ENCODE assay signal across 8 mouse cellular contexts in the genomic region with DNA sequence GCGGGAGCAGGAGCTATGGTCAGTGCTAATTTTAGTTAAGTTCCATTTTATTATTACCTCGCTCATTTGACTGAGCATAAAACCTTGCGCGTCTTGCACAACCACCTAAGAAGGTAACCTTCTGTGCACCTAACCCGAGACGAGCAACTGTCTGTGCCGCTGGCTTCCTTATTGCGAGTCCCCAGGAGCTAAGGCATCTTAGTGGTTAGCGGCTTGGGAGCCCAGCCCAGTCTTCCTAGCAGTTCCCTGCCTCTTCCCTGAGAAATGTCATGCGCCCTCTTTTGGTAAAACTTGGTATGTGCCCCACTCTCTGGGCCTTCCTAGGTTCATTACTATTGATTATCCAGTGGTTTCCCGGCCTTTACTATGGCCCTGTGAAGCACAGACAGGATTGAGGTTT. TPM values are rescaled to one million over a fixed set of nuclear protein-coding genes. Genes with fewer than 3 reads are reported as not detected.
DNase-seq lines count a peak whose midpoint lies in the region; ATAC-seq lines count a peak whose summit lies in the region.

No protein-coding gene starts in this region.

- H3K4me2 ChIP-seq in hindbrain, embryonic 13.5 days = peak overlapping the region; percentile 83

- ATAC-seq in hindbrain, embryonic 13.5 days (ENCODE audit: low FRiP score) = no peak

- 0 out of 2 replicates have a peak overlapping the region, but pooled peaks have one; percentile 52 for H3K27ac ChIP-seq in hindbrain, embryonic 13.5 days

- WGBS in hindbrain, embryonic 13.5 days = under 1% methylated on average over 11 of the region's 11 CpGs

- H3K4me1 ChIP-seq in hindbrain, embryonic 13.5 days (replicated peaks) = peaks cover 26% of the 10 kb centered on the region

- no peaks in the 10 kb centered on the region for H3K9me3 ChIP-seq in hindbrain, embryonic 13.5 days

- H3K9ac ChIP-seq in hindbrain, embryonic 13.5 days = peak overlapping the region; percentile 61

- H3K36me3 ChIP-seq in hindbrain, embryonic 13.5 days = peaks cover 20% of the 10 kb centered on the region

- peaks cover 15% of the 10 kb centered on the region; the same call in 1 of the 2 replicates for H3K27me3 ChIP-seq in hindbrain, embryonic 13.5 days

- peak; percentile 82 for DNase-seq in WW6 (ENCODE audit: low read depth, low spot score)
- DNase-seq in cerebellum, postnatal 14 days = peak; percentile 93 to 94
- DNase-seq in frontal cortex, postnatal 25 days (ENCODE audit: low spot score in 2 of 2) = peak; percentile 69 to 72
- DNase-seq in layer of hippocampus, postnatal 14 days (ENCODE audit: low spot score in 2 of 2) = peak; percentile 78 to 87
- peak; percentile 89 for DNase-seq in lung, postnatal 14 days
- peak; percentile 67 for DNase-seq in retina, adult 2 months (ENCODE audit: low read depth, low spot score)
- DNase-seq in thymus, postnatal 25 days = peak; percentile 68

- H3K4me3 ChIP-seq in hindbrain, embryonic 13.5 days = peak overlapping the region; percentile 78

RNA-seq across cellular contexts. Expression of a gene that starts 0.9 kb away (rescaled TPM):
- polyA plus RNA-seq in hindbrain, embryonic 13.5 days (2015; fragmentation: Nextera tagmentation; extraction: Ambion mirVana) = 24.2 and 25.5 TPM in 2 replicates
- total RNA-seq in layer of hippocampus, postnatal 14 days (2021) = 10 to 100 TPM; 90.5 to 91.0 TPM

RNA-seq across cellular contexts. Expression of a gene that starts 32.4 kb away (rescaled TPM):
- polyA plus RNA-seq in hindbrain, embryonic 13.5 days (2015; fragmentation: Nextera tagmentation; extraction: Ambion mirVana) = 132 and 142 TPM in 2 replicates
- 10 to 100 TPM; 73.6 to 78.1 TPM for total RNA-seq in layer of hippocampus, postnatal 14 days (2021)

RNA-seq across cellular contexts. Expression of a gene that starts 34.5 kb away (rescaled TPM):
- 10.3 and 11.4 TPM in 2 replicates for polyA plus RNA-seq in hindbrain, embryonic 13.5 days (2015; fragmentation: Nextera tagmentation; extraction: Ambion mirVana)
- 10 to 100 TPM; 15.4 to 17.7 TPM for total RNA-seq in layer of hippocampus, postnatal 14 days (2021)

RNA-seq across cellular contexts. Expression of a gene that starts 51.3 kb away (rescaled TPM):
- polyA plus RNA-seq in hindbrain, embryonic 13.5 days (2015; fragmentation: Nextera tagmentation; extraction: Ambion mirVana) = 16.9 and 17.3 TPM in 2 replicates
- 100 to 1,000 TPM; 705 to 706 TPM for total RNA-seq in layer of hippocampus, postnatal 14 days (2021)
